Mouse (Mus musculus) myocyte (in vitro differentiated cells): ENCODE results near the gene Zfp82.

Experiments
- CEBPB ChIP-seq: IDR thresholded peaks from 2 replicates; pipeline ENCODE4 v1.6.1; 2011; ENCODE audit warnings: mild to moderate bottlenecking, moderate library complexity; ENCODE audit not compliant: poor library complexity, insufficient read depth, severe bottlenecking
- E2F4 ChIP-seq: IDR thresholded peaks from one replicate; pipeline ENCODE4 v1.6.1; 2011; ENCODE audit warnings: mild to moderate bottlenecking, control low read depth, moderate library complexity; ENCODE audit not compliant: insufficient read depth
- MAX ChIP-seq: IDR thresholded peaks from one replicate; pipeline ENCODE4 v1.6.1; 2011; ENCODE audit warnings: low read depth, mild to moderate bottlenecking, control low read depth
- MYOD1 ChIP-seq, 3 experiments: IDR thresholded peaks; one replicate each; pipeline ENCODE4 v1.6.1; 2011; ENCODE audit warnings: control low read depth in 2 of 3, low read depth in 2 of 3, mild to moderate bottlenecking in 2 of 3, moderate library complexity in 1 of 3; ENCODE audit not compliant: insufficient read length in 2 of 3, control insufficient read depth in 1 of 3
- MYOG ChIP-seq, 3 experiments: IDR thresholded peaks; one replicate each; pipeline ENCODE4 v1.6.1; 2011; ENCODE audit warnings: control low read depth in 2 of 3, low read depth in 2 of 3, mild to moderate bottlenecking in 2 of 3; ENCODE audit not compliant: insufficient read length in 2 of 3, control insufficient read depth in 1 of 3, insufficient read depth in 1 of 3
- POLR2A ChIP-seq: IDR thresholded peaks from one replicate; pipeline ENCODE4 v1.6.1; 2011; ENCODE audit warnings: low read depth, mild to moderate bottlenecking, control low read depth, moderate library complexity; ENCODE audit not compliant: insufficient read length
- POLR2AphosphoS2 ChIP-seq: IDR thresholded peaks from one replicate; pipeline ENCODE4 v1.6.1; 2011; ENCODE audit warnings: low read depth, control low read depth; ENCODE audit not compliant: insufficient read length
- REST ChIP-seq: IDR thresholded peaks from one replicate; pipeline ENCODE4 v1.6.1; 2011; ENCODE audit warnings: mild to moderate bottlenecking, control low read depth, moderate library complexity; ENCODE audit not compliant: insufficient read depth, insufficient read length
- SRF ChIP-seq: IDR thresholded peaks from one replicate; pipeline ENCODE4 v1.6.1; 2011; ENCODE audit warnings: low read depth; ENCODE audit not compliant: control insufficient read depth, insufficient read length
- TCF12 ChIP-seq: IDR thresholded peaks from one replicate; pipeline ENCODE4 v1.6.1; 2011; ENCODE audit warnings: mild to moderate bottlenecking, control low read depth; ENCODE audit not compliant: poor library complexity, insufficient read depth, severe bottlenecking
- TCF3 ChIP-seq: IDR thresholded peaks from one replicate; pipeline ENCODE4 v1.6.1; 2011; ENCODE audit warnings: low read depth, control low read depth; ENCODE audit not compliant: insufficient read length
- USF1 ChIP-seq: IDR thresholded peaks from one replicate; pipeline ENCODE4 v1.6.1; 2011; ENCODE audit warnings: low read depth, mild to moderate bottlenecking, control low read depth, moderate library complexity

GRCm38 (mm10) chr7:30050882-30051548, 21.7 kb downstream of the Zfp82 start, which contains the start of gene Zfp14:
- TF ChIP-seq POLR2A (peak; percentile 47), USF1 (no peak), TCF3 (no peak), E2F4 (no peak), MAX (no peak), TCF12 (no peak), CEBPB (no peak), MYOD1 (IDR thresholded peaks at IDR 0.05; ENCODE audit: control insufficient read depth in 1 of 3, insufficient read length in 2 of 3, low read depth in 2 of 3) (peak in 1 of 3 experiments; percentile 54), MYOG (IDR thresholded peaks at IDR 0.05; ENCODE audit: control insufficient read depth in 1 of 3, insufficient read depth in 1 of 3, insufficient read length in 2 of 3, low read depth in 2 of 3) (peak in 1 of 3 experiments; percentile 19), REST (no peak), POLR2AphosphoS2 (peak; percentile 49), SRF (no peak)
